Mouse (Mus musculus): ENCODE data around the gene Bcas2. TPM values are rescaled to one million over a fixed set of nuclear protein-coding genes. Genes with fewer than 3 reads are reported as not detected.
"Not testable (repeated sequence)": the region's sequence is repeated elsewhere in the genome, so short reads cannot be mapped to it uniquely, and the experiment has no call there.

Gene Bcas2
- polyA plus RNA-seq, 1 experiment from 2014 or later = 179 TPM

DNA sequence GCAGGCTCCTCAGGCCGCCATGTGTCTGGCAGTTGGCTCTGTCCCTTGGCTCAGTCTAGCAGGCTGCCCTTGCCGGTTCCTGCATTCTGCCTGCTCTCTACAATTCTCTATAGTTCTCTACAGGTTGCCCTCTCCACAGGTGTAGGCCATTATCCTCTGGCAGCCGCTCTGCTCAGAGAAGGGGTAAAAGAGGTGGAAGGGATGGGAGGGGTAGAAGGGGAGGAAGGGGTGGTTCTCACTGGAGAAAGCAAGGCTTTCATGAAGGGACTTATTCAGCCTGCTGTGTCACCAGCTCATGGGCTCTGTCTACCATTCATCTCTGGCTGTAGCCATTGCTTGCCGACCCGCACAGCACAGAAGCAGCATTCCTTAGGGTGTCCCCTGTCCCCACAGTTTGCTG is 17.0 kb downstream of the Bcas2 start:
- Histone ChIP-seq H3K27ac (ENCODE audit: low read length) (no peak overlapping the region), H3K4me1 (replicated peaks; ENCODE audit: control insufficient read depth, insufficient read depth, low read length) (no peaks in the 10 kb centered on the region), H3K36me3 (ENCODE audit: control insufficient read depth, insufficient read depth, low read length) (no peaks in the 10 kb centered on the region), H3K27me3 (ENCODE audit: control insufficient read depth, insufficient read depth, low read depth, low read length) (no peaks in the 10 kb centered on the region), H3K9ac (ENCODE audit: low read length) (no peak overlapping the region), H3K9me3 (ENCODE audit: control insufficient read depth, low read length) (no peaks in the 10 kb centered on the region), H3K4me3 (ENCODE audit: low read length) (no peak overlapping the region), H3K4me2 (ENCODE audit: low read depth, low read length) (no peak overlapping the region)
- 66% methylated on average over 5 of the region's 5 CpGs for WGBS
- no peak for ATAC-seq (ENCODE audit: low read depth)

GRCm38 (mm10) chr3:103188856-103189255 is 17.4 kb downstream of the Bcas2 start:
- Histone ChIP-seq H3K36me3 (ENCODE audit: control insufficient read depth, insufficient read depth, low read length) (no peaks in the 10 kb centered on the region), H3K4me3 (ENCODE audit: low read length) (no peak overlapping the region), H3K27me3 (ENCODE audit: control insufficient read depth, insufficient read depth, low read depth, low read length) (no peaks in the 10 kb centered on the region), H3K4me2 (ENCODE audit: low read depth, low read length) (no peak overlapping the region), H3K9ac (ENCODE audit: low read length) (no peak overlapping the region), H3K27ac (ENCODE audit: low read length) (no peak overlapping the region), H3K9me3 (ENCODE audit: control insufficient read depth, low read length) (no peaks in the 10 kb centered on the region), H3K4me1 (replicated peaks; ENCODE audit: control insufficient read depth, insufficient read depth, low read length) (no peaks in the 10 kb centered on the region)
- 88% methylated on average over 2 of the region's 2 CpGs for WGBS
- ATAC-seq (ENCODE audit: low read depth) = no peak

- H3K36me3 ChIP-seq (ENCODE audit: control insufficient read depth, insufficient read depth, low read length) = no peaks in the 10 kb centered on the region
- 87% methylated on average over 4 of the region's 4 CpGs for WGBS
- no peak for ATAC-seq (ENCODE audit: low read depth)
- H3K4me3 ChIP-seq (ENCODE audit: low read length) = no peak overlapping the region
- no peak overlapping the region for H3K9ac ChIP-seq (ENCODE audit: low read length)
- H3K27me3 ChIP-seq (ENCODE audit: control insufficient read depth, insufficient read depth, low read depth, low read length) = no peaks in the 10 kb centered on the region
- no peaks in the 10 kb centered on the region for H3K4me1 ChIP-seq (replicated peaks; ENCODE audit: control insufficient read depth, insufficient read depth, low read length)
- H3K27ac ChIP-seq (ENCODE audit: low read length) = no peak overlapping the region
- no peak overlapping the region for H3K4me2 ChIP-seq (ENCODE audit: low read depth, low read length)
- no peaks in the 10 kb centered on the region for H3K9me3 ChIP-seq (ENCODE audit: control insufficient read depth, low read length)
Measured at GRCm38 (mm10) chr3:103192161-103192560, 20.7 kb downstream of the Bcas2 start.

DNA sequence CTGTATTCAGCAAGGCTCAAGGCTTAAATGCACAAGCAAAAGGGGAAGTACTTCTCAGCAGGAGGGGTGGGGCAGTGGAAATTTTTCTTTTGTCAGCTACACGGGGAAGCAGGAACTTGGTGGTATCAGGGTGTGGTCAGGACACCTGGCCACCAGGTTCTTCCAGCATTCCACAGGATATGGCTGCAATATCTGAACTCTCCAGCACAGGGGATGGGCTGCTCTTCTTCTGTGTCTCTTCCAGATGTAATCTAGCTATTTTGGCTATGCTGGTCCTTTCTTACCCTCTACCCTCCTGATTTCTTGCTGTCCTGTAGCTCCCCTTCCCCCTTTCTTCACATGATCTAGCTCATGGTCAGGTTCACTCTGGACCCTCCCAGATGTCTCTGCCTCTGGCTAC is 21.7 kb downstream of the Bcas2 start:
- no peak overlapping the region for H3K27ac ChIP-seq (ENCODE audit: low read length)
- H3K9me3 ChIP-seq (ENCODE audit: control insufficient read depth, low read length) = no peaks in the 10 kb centered on the region
- no peaks in the 10 kb centered on the region for H3K4me1 ChIP-seq (replicated peaks; ENCODE audit: control insufficient read depth, insufficient read depth, low read length)
- H3K27me3 ChIP-seq (ENCODE audit: control insufficient read depth, insufficient read depth, low read depth, low read length) = no peaks in the 10 kb centered on the region
- no peak overlapping the region for H3K9ac ChIP-seq (ENCODE audit: low read length)
- WGBS = 55% methylated on average over 1 of the region's 1 CpGs
- no peak for ATAC-seq (ENCODE audit: low read depth)
- H3K36me3 ChIP-seq (ENCODE audit: control insufficient read depth, insufficient read depth, low read length) = no peaks in the 10 kb centered on the region
- no peak overlapping the region for H3K4me3 ChIP-seq (ENCODE audit: low read length)
- no peak overlapping the region for H3K4me2 ChIP-seq (ENCODE audit: low read depth, low read length)

GRCm38 (mm10) chr3:103196320-103196823 is 24.9 kb downstream of the Bcas2 start:
- Histone ChIP-seq H3K4me1 (replicated peaks; ENCODE audit: control insufficient read depth, insufficient read depth, low read length) (no peaks in the 10 kb centered on the region), H3K27ac (ENCODE audit: low read length) (no peak overlapping the region), H3K36me3 (ENCODE audit: control insufficient read depth, insufficient read depth, low read length) (no peaks in the 10 kb centered on the region), H3K9ac (ENCODE audit: low read length) (no peak overlapping the region), H3K9me3 (ENCODE audit: control insufficient read depth, low read length) (no peaks in the 10 kb centered on the region), H3K4me2 (ENCODE audit: low read depth, low read length) (no peak overlapping the region), H3K4me3 (ENCODE audit: low read length) (no peak overlapping the region), H3K27me3 (ENCODE audit: control insufficient read depth, insufficient read depth, low read depth, low read length) (no peaks in the 10 kb centered on the region)
- no peak for ATAC-seq (ENCODE audit: low read depth)
- 69% methylated on average over 7 of the region's 7 CpGs for WGBS

DNA sequence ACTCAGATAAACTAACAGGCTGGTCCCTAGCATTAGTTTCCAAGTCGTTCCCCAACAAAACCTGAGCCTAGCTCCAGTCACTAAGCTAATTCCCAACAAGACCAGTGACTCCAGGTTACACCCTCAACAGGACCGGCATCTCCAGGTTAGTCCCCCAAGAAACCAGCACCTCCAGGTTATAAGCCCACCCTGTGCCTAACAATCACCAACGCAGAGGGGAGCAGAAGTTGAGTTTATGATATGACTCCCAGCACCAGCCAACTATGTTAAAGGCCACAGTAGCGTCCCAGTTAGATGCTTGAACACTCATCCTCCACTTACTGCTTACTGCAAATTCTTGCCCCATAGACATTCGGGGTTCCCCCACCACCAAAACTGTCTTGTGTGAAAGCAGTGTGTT is 27.9 kb downstream of the Bcas2 start:
- H3K27ac ChIP-seq (ENCODE audit: low read length) = no peak overlapping the region
- no peak overlapping the region for H3K9ac ChIP-seq (ENCODE audit: low read length)
- H3K4me1 ChIP-seq (replicated peaks; ENCODE audit: control insufficient read depth, insufficient read depth, low read length) = no peaks in the 10 kb centered on the region
- no peaks in the 10 kb centered on the region for H3K36me3 ChIP-seq (ENCODE audit: control insufficient read depth, insufficient read depth, low read length)
- H3K9me3 ChIP-seq (ENCODE audit: control insufficient read depth, low read length) = 0 out of 2 replicates have a peak, but pooled peaks cover 2% of the 10 kb centered on the region
- H3K4me3 ChIP-seq (ENCODE audit: low read length) = no peak overlapping the region
- 81% methylated on average over 5 of the region's 5 CpGs for WGBS
- H3K4me2 ChIP-seq (ENCODE audit: low read depth, low read length) = no peak overlapping the region
- no peaks in the 10 kb centered on the region for H3K27me3 ChIP-seq (ENCODE audit: control insufficient read depth, insufficient read depth, low read depth, low read length)
- ATAC-seq (ENCODE audit: low read depth) = no peak

DNA sequence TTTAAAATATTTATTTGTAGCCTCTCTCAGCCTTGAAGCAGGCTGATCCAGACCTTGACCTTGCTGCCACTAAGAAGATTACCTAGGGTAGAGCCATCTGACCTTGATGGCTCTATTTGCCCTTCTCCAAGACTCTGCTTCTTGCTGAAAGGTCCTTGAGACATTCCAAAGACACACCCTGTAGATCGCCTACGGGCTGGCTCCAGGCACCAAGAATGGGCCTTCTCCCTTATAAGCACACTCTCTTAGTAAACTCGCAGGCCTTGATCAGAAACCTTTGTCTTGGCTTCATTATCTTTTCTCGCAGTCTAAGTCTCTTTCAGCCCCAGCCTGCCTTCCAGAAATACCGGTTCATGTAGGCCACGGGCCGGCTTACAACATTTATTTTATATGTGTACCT is 29.6 kb downstream of the Bcas2 start:
- not testable (repeated sequence) for H3K9me3 ChIP-seq (ENCODE audit: control insufficient read depth, low read length); H3K4me3 ChIP-seq (ENCODE audit: low read length); H3K36me3 ChIP-seq (ENCODE audit: control insufficient read depth, insufficient read depth, low read length); H3K4me1 ChIP-seq (replicated peaks; ENCODE audit: control insufficient read depth, insufficient read depth, low read length); H3K27ac ChIP-seq (ENCODE audit: low read length); H3K27me3 ChIP-seq (ENCODE audit: control insufficient read depth, insufficient read depth, low read depth, low read length); H3K4me2 ChIP-seq (ENCODE audit: low read depth, low read length); H3K9ac ChIP-seq (ENCODE audit: low read length); ATAC-seq (ENCODE audit: low read depth)
- WGBS = 88% methylated on average over 7 of the region's 7 CpGs

- H3K27ac ChIP-seq (ENCODE audit: low read length) = no peak overlapping the region
- no peak overlapping the region for H3K9ac ChIP-seq (ENCODE audit: low read length)
- H3K4me1 ChIP-seq (replicated peaks; ENCODE audit: control insufficient read depth, insufficient read depth, low read length) = no peaks in the 10 kb centered on the region
- H3K4me3 ChIP-seq (ENCODE audit: low read length) = no peak overlapping the region
- no peak overlapping the region for H3K4me2 ChIP-seq (ENCODE audit: low read depth, low read length)
- H3K9me3 ChIP-seq (ENCODE audit: control insufficient read depth, low read length) = 0 out of 2 replicates have a peak, but pooled peaks cover 2% of the 10 kb centered on the region
- no peaks in the 10 kb centered on the region for H3K36me3 ChIP-seq (ENCODE audit: control insufficient read depth, insufficient read depth, low read length)
- ATAC-seq (ENCODE audit: low read depth) = no peak
- 89% methylated on average over 1 of the region's 1 CpGs for WGBS
- no peaks in the 10 kb centered on the region for H3K27me3 ChIP-seq (ENCODE audit: control insufficient read depth, insufficient read depth, low read depth, low read length)
Measured at GRCm38 (mm10) chr3:103203554-103203953, 32.1 kb downstream of the Bcas2 start.

DNA sequence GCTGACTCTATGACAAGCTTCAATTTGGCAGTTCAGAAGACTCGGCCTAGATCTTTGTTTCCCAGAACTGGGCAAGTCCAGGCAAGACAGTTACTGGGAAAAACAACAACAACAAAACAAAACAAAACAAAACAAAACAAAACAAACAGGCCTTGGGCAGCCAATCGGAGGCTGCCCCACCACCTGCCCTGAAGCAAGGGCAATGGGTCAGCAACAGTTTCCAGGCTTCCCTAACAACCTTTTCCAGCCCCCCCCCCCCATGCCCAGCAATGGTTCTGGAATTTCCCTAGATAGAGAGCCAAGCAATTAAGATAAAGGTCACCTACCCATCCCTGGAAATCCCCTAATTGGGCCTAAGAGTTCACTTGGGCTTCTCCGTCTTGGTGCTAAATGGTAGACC is 33.0 kb downstream of the Bcas2 start:
- Histone ChIP-seq H3K9ac (ENCODE audit: low read length) (no peak overlapping the region), H3K27me3 (ENCODE audit: control insufficient read depth, insufficient read depth, low read depth, low read length) (no peaks in the 10 kb centered on the region), H3K4me3 (ENCODE audit: low read length) (no peak overlapping the region), H3K4me2 (ENCODE audit: low read depth, low read length) (no peak overlapping the region), H3K4me1 (replicated peaks; ENCODE audit: control insufficient read depth, insufficient read depth, low read length) (no peaks in the 10 kb centered on the region), H3K36me3 (ENCODE audit: control insufficient read depth, insufficient read depth, low read length) (no peaks in the 10 kb centered on the region), H3K9me3 (ENCODE audit: control insufficient read depth, low read length) (0 out of 2 replicates have a peak, but pooled peaks cover 2% of the 10 kb centered on the region), H3K27ac (ENCODE audit: low read length) (no peak overlapping the region)
- 87% methylated on average over 3 of the region's 3 CpGs for WGBS
- no peak for ATAC-seq (ENCODE audit: low read depth)

DNA sequence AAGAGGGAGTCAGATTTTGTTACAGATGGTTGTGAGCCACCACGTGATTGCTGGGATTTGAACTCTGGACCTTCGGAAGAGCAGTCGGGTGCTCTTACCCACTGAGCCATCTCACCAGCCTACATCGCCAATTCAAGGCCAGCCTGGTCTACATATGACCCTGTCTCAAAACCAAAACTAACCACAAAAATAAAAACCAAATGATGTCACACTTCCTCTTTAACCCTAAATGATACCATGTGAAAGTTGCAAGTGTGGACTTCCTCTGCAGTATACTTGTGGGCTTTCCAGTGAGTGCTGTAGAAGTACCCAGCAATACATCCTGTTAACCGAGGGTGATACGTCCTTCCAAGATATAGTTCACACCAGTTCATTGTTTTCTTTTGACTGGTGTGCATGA is 34.9 kb downstream of the Bcas2 start:
- ATAC-seq (ENCODE audit: low read depth) = no peak
- WGBS = 77% methylated on average over 6 of the region's 6 CpGs
- Histone ChIP-seq H3K9ac (ENCODE audit: low read length) (no peak overlapping the region), H3K4me1 (replicated peaks; ENCODE audit: control insufficient read depth, insufficient read depth, low read length) (no peaks in the 10 kb centered on the region), H3K4me3 (ENCODE audit: low read length) (no peak overlapping the region), H3K9me3 (ENCODE audit: control insufficient read depth, low read length) (0 out of 2 replicates have a peak, but pooled peaks cover 2% of the 10 kb centered on the region), H3K27me3 (ENCODE audit: control insufficient read depth, insufficient read depth, low read depth, low read length) (no peaks in the 10 kb centered on the region), H3K27ac (ENCODE audit: low read length) (no peak overlapping the region), H3K4me2 (ENCODE audit: low read depth, low read length) (no peak overlapping the region), H3K36me3 (ENCODE audit: control insufficient read depth, insufficient read depth, low read length) (no peaks in the 10 kb centered on the region)
